Mouse (Mus musculus) lung, adult 2 months (tissue): Measurements from ENCODE around the gene Acsm1. TPM values are rescaled to one million over a fixed set of nuclear protein-coding genes. Genes with fewer than 3 reads are reported as not detected.
"Not testable (repeated sequence)": the region's sequence is repeated elsewhere in the genome, so short reads cannot be mapped to it uniquely, and the experiment has no call there.

Source experiments
- DNase-seq: peaks from one replicate; pipeline ENCODE4 v3.0.0; 2022
- H3K4me1 ChIP-seq: fragments of 200-500 bp; 2 replicates; pipeline ENCODE4 v1.6.1; 2011; ENCODE audit warnings: low read length; ENCODE audit not compliant: control insufficient read depth, insufficient read depth
- H3K4me3 ChIP-seq: fragments of 200-500 bp; replicated peaks from 2 replicates; pipeline ENCODE3; 2011; ENCODE audit warnings: low read depth, mild to moderate bottlenecking, control low read depth, low read length; ENCODE audit errors: extremely low read depth
- CTCF ChIP-seq: fragments of 200-500 bp; IDR thresholded peaks from 2 replicates; pipeline ENCODE4 v1.5.1; 2011; ENCODE audit warnings: mild to moderate bottlenecking, low read length, control low read depth; ENCODE audit not compliant: insufficient read depth
- POLR2A ChIP-seq: fragments of 200-500 bp; IDR thresholded peaks from 2 replicates; pipeline ENCODE4 v1.6.1; 2011; ENCODE audit warnings: low read depth, mild to moderate bottlenecking, control low read depth, low read length, borderline replicate concordance; ENCODE audit errors: extremely low read depth
- WGBS: fragments of 180-500 bp; shearing (Covaris S2); methylation state at CpG from one replicate; pipeline ENCODE4 v1.1.7; 2018; 5-methylcytosine and 5-hydroxymethylcytosine counted together
- polyA plus RNA-seq: library from polyadenylated mRNA; depleted of rRNA; stranded (reverse); fragments of >200 nt; gene quantifications from 2 replicates; pipeline ENCODE4 v1.2.3, GENCODE M21; 2012; rRNA removed

Gene Acsm1
- 3.7 and 6.2 TPM in 2 replicates for polyA plus RNA-seq

GRCm38 (mm10) chr7:119606664-119607076 is at the start of gene Acsm1:
TSS of gene Acsm1 (plus strand) at chr7:119607026.
- no peak for DNase-seq
- 58% methylated on average over 5 of the region's 5 CpGs for WGBS
- H3K4me1 ChIP-seq = no peaks in the 10 kb centered on the region
- no peak within 1 kb of the TSS for H3K4me3 ChIP-seq
- TF ChIP-seq POLR2A = no peak

DNA sequence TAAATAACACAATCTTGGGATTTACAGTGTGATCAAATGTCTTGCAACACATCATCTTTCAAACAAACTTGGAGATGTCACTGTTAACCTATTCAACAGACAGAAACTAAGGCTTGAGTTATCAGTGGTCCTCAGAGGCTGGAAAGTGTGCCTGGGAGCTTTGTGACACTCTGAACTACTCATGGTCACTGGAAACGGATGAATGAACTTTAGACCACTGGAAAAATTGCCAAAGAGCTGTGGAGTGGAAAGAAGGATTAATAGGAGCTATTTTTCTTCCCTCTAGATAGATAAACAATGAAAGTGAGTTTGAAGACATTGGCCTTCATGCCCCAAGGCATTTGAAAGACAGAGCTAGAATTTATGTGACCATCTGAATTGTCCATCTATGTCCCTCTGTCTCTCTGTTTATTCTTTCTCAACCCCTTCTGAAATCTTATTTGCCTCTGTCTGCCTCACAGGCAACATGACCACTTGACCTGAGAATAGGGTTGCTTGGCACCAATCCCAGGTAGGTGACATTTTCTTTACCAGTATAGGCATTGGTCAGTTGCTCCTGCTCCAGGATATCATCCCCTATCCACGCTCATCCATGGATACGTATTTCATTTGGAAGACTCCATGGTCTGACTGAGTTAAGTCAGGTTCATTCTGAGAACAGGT is 46.9 kb upstream of the Acsm1 start:
- 65% methylated on average over 3 of the region's 3 CpGs for WGBS
- TF ChIP-seq CTCF (no peak), POLR2A (no peak)
- no peak overlapping the region for H3K4me3 ChIP-seq
- no peaks in the 10 kb centered on the region for H3K4me1 ChIP-seq
- DNase-seq = no peak

DNA sequence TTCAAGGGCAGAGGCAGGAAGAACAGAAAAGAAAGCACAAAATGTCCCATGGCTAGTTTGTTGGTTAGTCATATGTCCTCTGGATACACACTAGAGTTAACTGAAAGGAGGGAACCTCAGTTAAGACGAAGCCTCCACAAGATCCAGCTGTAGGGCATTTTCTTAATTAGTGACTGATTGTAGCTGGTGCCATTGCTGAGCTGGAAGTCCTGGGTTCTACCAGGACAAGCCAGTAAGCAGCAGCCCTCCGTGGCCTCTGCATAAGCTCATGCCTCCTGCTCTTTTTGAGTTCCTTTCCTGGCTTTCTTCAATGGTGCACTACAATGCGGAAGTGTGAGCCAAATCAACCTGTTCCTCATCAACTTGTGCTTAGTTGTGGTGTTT is 46.4 kb upstream of the Acsm1 start:
- no peaks in the 10 kb centered on the region for H3K4me1 ChIP-seq
- WGBS = 81% methylated on average over 3 of the region's 3 CpGs
- DNase-seq = no peak
- no peak for TF ChIP-seq CTCF
- TF ChIP-seq POLR2A = no peak
- H3K4me3 ChIP-seq = no peak overlapping the region

DNA sequence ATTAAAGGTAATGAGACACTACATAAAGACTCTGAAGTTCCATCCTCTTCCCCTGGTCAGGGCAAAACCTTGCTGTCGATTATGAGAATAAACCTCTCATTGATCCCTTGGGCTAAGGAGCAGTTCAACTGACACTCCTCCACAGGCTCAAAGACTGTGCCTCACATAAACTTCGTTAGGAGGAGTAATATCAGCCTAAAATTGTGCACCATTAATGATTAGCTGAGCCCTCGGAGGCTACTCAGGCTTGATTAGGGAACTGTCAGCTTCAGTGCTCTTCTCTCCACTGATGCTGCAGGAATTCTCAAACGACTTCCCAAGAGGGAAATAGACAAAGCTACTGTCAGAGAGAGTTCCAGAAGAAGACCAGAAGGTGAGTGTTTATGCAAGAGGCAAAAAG is 45.4 kb upstream of the Acsm1 start:
- no peak overlapping the region for H3K4me3 ChIP-seq
- DNase-seq = no peak
- TF ChIP-seq CTCF (no peak), POLR2A (no peak)
- 51% methylated on average over 4 of the region's 4 CpGs for WGBS
- no peaks in the 10 kb centered on the region for H3K4me1 ChIP-seq

- not testable (repeated sequence) for H3K4me3 ChIP-seq, DNase-seq, H3K4me1 ChIP-seq
- WGBS = 92% methylated on average over 2 of the region's 2 CpGs
These were observed 44.4 kb upstream of the Acsm1 start for GRCm38 (mm10) chr7:119562476-119562875.

DNA sequence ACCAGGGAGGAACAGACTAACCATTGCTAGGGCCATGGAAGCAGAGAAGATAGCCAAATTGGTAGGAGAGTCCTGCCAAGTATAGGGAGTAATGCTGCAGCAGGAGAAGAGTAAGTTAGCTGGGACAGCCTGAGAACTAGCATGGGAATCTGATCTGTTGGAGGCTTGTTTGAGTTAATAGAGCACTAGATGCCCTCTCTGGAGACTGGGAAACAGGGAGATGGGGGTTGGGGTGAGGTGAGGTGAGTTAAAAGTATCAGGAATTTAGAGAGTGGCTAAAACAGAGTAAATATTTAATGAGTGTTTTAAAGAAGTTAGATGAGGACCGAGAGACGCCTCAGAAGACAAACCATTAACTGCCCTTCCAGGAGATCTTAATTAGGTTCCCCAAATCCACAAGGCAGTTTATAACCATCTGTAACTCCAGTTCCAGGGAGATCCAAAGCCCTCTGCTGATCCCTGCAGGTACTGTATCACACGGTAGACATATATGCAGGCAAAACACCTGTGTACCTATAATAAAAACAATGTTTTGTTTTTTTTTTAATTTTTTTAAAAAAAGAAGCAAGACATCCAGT is 12.2 kb upstream of the Acsm1 start:
- H3K4me1 ChIP-seq = no peaks in the 10 kb centered on the region
- no peak overlapping the region for H3K4me3 ChIP-seq
- WGBS = 59% methylated on average over 3 of the region's 3 CpGs
- TF ChIP-seq POLR2A (no peak), CTCF (no peak)
- no peak for DNase-seq

DNA sequence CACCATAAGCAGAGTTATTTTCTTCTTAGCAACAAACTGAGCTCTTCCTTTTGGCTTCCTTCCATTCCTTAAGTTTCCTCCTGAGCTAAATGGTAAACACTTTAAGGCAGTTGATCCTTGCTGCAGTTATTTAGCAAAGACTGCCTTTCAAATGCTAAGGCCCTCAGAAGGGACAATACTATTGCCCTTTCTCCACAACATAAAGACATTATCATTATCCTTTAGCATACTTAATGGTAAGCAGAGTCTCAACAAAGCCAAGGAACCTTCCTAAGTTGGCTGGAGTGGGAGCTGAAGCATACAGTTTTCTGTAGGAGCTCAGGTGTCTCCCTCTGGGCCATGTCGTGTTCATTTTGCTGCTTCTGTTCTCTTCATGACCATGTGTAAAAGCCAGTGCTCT is 11.5 kb upstream of the Acsm1 start:
- Histone ChIP-seq H3K4me3 (no peak overlapping the region), H3K4me1 (no peaks in the 10 kb centered on the region)
- DNase-seq = no peak
- TF ChIP-seq CTCF (no peak), POLR2A (no peak)
- 37% methylated on average over 1 of the region's 1 CpGs for WGBS

DNA sequence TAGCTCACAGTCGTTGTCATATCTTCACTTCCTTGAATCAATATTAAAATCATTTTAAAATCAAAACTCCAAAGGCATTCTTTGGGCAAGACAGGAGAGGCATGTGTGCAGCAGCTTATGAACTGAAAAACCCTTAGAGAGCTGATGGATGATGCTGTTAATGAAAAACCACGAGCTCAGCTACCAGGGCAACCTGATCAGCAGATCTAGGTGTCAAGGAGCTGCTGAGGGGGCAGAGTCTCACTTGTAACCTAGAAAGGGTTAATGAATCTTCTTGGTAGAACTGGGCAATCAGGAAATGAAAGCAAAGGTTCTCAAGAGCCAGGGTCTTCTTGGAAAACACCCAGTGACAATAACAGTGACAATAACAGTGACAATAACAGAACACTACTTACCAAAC is 10.3 kb upstream of the Acsm1 start:
- no peak overlapping the region for H3K4me3 ChIP-seq
- H3K4me1 ChIP-seq = no peaks in the 10 kb centered on the region
- no peak for DNase-seq
- 36% methylated on average over 2 of the region's 2 CpGs for WGBS
- TF ChIP-seq CTCF = no peak
- no peak for TF ChIP-seq POLR2A

DNA sequence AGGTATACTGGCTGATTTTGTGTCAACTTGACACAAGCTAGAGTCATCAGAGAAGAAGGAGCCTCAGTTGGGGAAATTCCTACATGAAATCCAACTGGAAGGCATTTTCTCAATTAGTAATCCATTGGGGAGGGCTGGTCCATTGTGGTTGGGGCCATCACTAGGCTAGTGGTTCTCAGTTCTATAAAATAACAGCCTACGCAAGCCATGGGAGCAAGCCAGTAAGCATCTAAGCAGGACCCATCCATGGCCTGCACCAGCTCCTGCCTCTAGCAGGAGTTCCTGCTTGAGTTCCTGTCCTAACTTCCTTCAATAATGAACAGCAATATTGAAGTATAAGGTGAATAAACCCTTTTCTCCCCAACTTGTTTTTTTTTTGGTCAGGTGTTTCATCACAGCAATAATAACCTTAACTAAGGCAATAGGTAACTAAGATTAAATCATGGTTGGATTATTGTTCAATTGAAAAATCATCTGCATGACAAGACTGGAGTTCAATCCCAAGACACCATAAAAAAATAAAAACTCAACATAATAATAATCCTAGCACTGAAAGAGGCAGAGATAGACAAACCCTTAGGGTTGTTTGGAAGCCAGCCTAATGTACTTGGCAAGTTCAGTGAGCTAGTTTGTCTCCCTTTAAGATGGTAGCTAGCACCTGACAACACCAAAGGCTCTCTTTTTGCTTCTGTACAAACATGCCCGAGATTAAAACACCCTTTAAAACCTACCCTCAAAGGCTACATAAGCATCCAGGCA is 5.5 kb upstream of the Acsm1 start:
- TF ChIP-seq CTCF = no peak
- no peak for TF ChIP-seq POLR2A
- Histone ChIP-seq H3K4me1 (no peaks in the 10 kb centered on the region), H3K4me3 (no peak overlapping the region)
- DNase-seq = no peak
- WGBS = 78% methylated on average over 2 of the region's 2 CpGs

DNA sequence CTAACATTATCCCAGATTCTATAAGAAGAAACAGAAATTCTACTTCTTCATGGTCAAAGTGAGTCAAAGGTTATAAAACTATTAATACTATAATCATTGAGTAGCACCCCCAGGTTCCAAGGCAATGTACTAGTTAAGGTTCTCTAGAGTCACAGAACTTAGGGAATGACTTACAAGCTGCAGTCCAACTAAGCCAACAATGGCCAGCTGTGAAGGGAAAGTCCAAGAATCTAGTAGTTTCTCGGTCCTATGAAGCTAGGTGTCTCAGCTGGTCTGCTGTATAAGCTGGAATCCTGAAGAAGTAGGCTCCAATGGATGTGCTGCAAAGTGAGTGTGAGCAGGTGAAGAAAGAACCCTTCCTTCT is 4.9 kb upstream of the Acsm1 start:
- TF ChIP-seq CTCF (no peak), POLR2A (no peak)
- 50% methylated on average over 1 of the region's 1 CpGs for WGBS
- H3K4me1 ChIP-seq = no peaks in the 10 kb centered on the region
- H3K4me3 ChIP-seq = no peak overlapping the region
- DNase-seq = no peak
